Mouse (Mus musculus): ENCODE data around the gene Ptprg.

- no peak for TF ChIP-seq POLR2A (IDR thresholded peaks at IDR 0.05; ENCODE audit: control insufficient read depth, low read depth, low read length)
- no peak for TF ChIP-seq CTCF (IDR thresholded peaks at IDR 0.05; ENCODE audit: control insufficient read depth, insufficient read depth, insufficient replicate concordance, low read depth, low read length)
Observed at GRCm38 (mm10) chr14:12104297-12105155, 551.2 kb downstream of the Ptprg start.
